Mouse (Mus musculus) ES-E14 (cell line): Measurements from ENCODE around the gene Cfi.

ENCODE experiments used
- MAFK ChIP-seq: IDR thresholded peaks from 2 replicates; pipeline ENCODE4 v1.6.1; 2014; ENCODE audit warnings: mild to moderate bottlenecking, low read depth, low read length, inconsistent platforms; ENCODE audit not compliant: insufficient read depth
- ZC3H11A ChIP-seq: IDR thresholded peaks from 2 replicates; pipeline ENCODE4 v1.6.1; 2012; ENCODE audit warnings: low read depth, mild to moderate bottlenecking, inconsistent platforms, low read length, borderline replicate concordance

- TF ChIP-seq MAFK (no peak), ZC3H11A (no peak)
Observed at GRCm38 (mm10) chr3:129912025-129912424, 76.3 kb downstream of the Cfi start.
